Mouse (Mus musculus) liver (tissue): Measurements from ENCODE around the gene Mtr.
"Not testable (repeated sequence)": the region's sequence is repeated elsewhere in the genome, so short reads cannot be mapped to it uniquely, and the experiment has no call there.

Source experiments
- DNase-seq: peaks from one replicate; pipeline ENCODE4 v3.0.0-alpha.2; 2020; ENCODE audit warnings: mixed read lengths

The Mtr gene

DNA sequence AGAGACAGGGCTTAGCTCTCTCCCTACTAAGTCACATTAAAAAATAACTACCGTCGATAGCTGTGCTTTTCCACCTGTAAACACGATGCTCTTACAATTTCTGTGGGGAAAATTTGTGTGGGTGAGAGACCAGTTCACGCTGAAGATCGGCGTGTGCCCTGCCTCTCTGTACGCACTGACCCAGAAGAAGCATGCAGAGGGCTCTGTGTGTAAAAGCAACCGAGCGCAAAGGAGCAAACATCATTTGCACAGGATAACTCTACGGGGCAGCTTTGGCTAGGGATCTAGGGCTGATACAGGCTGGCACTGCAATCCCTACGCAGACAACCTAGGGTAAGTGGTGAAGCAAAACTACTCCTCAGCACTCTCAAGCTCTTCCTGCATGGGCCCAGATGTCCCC lies 104.0 kb downstream of the Mtr start:
- DNase-seq = no peak

DNA sequence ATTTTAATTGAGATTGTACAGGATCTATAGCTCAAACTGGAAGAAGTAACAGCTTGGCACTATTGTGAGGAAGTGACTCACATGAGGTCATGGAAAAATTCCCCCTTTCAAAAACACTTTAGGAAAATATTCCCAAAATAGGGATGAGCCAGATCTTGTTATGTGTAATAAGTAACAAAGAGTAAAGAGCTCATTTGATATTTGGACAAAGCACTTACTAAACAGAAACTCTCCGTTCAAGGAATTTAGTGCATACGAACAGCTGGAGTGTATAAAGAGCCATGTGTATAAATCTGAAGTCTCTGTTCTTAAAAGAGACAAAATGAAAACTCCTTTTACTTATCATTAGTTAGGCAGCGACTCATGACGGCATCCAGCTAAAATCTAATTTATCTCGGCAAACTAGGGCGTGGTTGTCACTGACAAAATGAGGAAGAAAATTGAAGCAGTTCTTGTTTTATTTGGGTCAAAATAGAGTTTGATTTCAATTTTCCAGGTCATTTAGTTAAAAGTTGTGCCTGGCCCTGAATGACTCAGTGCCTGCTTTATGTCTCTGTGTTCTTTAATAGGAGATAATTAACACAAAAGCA lies 110.9 kb downstream of the Mtr start:
- DNase-seq = no peak

DNA sequence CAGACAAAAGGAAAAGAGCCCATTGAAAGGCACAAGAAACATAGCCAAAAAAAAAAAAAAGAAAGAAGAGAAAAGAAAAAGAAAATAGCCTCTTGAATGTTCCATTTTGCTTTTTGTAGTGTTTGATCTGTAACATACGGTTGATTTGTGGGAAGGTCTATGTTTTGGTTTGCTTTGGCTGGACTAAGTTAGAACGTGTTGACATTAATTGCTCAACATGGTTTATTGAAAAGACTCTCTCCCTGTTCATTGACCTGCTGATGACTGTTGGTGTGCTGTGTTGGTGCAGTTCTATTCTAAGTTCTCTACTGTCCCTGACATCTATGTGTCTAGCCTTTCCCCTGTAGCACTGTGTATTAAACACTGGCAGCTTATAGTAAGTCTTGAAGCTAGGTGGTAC lies 111.5 kb downstream of the Mtr start:
- no peak for DNase-seq

DNA sequence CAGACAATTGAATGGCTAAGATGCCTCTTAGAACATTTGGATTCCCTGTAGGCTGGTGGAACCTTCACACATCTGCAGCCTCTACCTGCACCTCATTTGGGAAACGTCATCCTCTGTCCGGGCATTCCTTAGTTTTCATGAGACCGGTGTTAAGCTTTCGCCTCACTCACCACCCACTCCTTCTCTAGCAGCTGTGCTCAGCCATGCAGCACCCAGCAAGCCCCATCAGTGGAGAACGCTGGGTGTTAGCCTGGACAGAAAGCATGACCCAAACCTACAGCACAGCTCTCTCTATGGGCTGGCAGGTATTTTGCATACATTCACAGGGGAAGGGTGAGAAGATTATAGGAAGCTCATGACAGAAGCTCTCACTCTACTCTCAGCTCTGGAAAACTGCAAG lies 114.6 kb downstream of the Mtr start:
- DNase-seq = no peak

DNA sequence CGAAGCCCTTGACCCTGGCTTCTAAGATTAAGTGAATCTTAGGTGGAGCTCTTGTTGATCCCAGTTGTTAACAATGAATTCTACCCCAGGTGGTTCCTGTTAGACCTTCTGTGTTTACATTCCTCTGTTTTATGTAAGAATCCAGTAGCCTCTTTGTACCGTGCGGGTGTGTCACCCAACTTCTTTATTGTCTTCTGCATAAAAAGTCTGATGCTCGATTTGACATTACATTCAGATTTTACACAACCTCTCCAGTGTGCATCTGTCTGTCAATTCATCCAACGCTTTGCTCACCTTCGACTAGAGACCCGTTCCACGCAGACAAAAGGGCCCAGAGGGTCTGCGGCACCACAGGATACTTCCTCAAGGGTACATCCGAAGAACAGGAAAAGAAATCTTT lies 121.5 kb downstream of the Mtr start:
- DNase-seq = not testable (repeated sequence)

DNA sequence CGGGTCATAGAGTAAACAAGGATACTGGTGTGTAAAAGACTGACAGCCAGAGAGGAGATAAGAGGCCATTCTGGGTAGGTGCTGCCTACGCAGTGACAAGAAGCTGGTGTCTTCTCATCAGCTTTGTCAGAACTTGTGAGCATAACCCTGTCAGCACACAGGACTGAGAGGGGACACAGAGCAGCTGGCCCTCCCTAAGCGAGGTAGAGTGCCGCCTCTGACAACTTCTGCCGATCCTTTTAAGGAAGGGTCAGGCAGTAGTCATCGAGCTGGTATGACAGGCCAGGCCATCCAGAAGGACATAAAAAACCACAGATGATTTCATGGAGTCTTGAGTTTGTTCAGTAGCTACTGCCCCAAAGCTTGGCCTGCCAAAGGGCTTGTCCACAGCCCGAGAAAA lies 124.4 kb downstream of the Mtr start:
- peak; percentile 29 for DNase-seq
